Mouse (Mus musculus): Measurements from ENCODE around the gene Rapgef5. TPM values are rescaled to one million over a fixed set of nuclear protein-coding genes. Genes with fewer than 3 reads are reported as not detected.
"Not testable (repeated sequence)": the region's sequence is repeated elsewhere in the genome, so short reads cannot be mapped to it uniquely, and the experiment has no call there.

Gene Rapgef5
- polyA plus RNA-seq, 1 experiment: not detected

- TF ChIP-seq GATA1 (IDR thresholded peaks at IDR 0.05; ENCODE audit: low read length): no peak
Observed at GRCm38 (mm10) chr12:117776841-117777240, 260.6 kb downstream of the Rapgef5 start.

GRCm38 (mm10) chr12:117781360-117781759 lies 265.1 kb downstream of the Rapgef5 start:
- no peak for TF ChIP-seq GATA1 (IDR thresholded peaks at IDR 0.05; ENCODE audit: low read length)

- no peak for TF ChIP-seq GATA1 (IDR thresholded peaks at IDR 0.05; ENCODE audit: low read length)
Observed at GRCm38 (mm10) chr12:117783426-117783825, 267.1 kb downstream of the Rapgef5 start.

GRCm38 (mm10) chr12:117786621-117787020 lies 270.3 kb downstream of the Rapgef5 start:
- TF ChIP-seq GATA1 (IDR thresholded peaks at IDR 0.05; ENCODE audit: low read length): no peak

GRCm38 (mm10) chr12:117788513-117789011 lies 272.3 kb downstream of the Rapgef5 start:
- TF ChIP-seq GATA1 (IDR thresholded peaks at IDR 0.05; ENCODE audit: low read length): no peak

- no peak for TF ChIP-seq GATA1 (IDR thresholded peaks at IDR 0.05; ENCODE audit: low read length)
Observed at GRCm38 (mm10) chr12:117789017-117789416, 272.7 kb downstream of the Rapgef5 start.

- no peak for TF ChIP-seq GATA1 (IDR thresholded peaks at IDR 0.05; ENCODE audit: low read length)
Observed at GRCm38 (mm10) chr12:117795303-117795702, 279.0 kb downstream of the Rapgef5 start.

GRCm38 (mm10) chr12:117803989-117804388 lies 287.7 kb downstream of the Rapgef5 start, which contains the start of gene Cdca7l:
Gene Cdca7l (plus strand): TSS chr12:117804289.
- TF ChIP-seq GATA1 (IDR thresholded peaks at IDR 0.05; ENCODE audit: low read length): not testable (repeated sequence)

GRCm38 (mm10) chr12:117805576-117805975 lies 289.3 kb downstream of the Rapgef5 start:
- TF ChIP-seq GATA1 (IDR thresholded peaks at IDR 0.05; ENCODE audit: low read length): no peak

GRCm38 (mm10) chr12:117806007-117806451 lies 289.8 kb downstream of the Rapgef5 start:
- TF ChIP-seq GATA1 (IDR thresholded peaks at IDR 0.05; ENCODE audit: low read length): no peak

GRCm38 (mm10) chr12:117806470-117806869 lies 290.2 kb downstream of the Rapgef5 start:
- TF ChIP-seq GATA1 (IDR thresholded peaks at IDR 0.05; ENCODE audit: low read length): no peak

GRCm38 (mm10) chr12:117807637-117808036 lies 291.4 kb downstream of the Rapgef5 start:
- no peak for TF ChIP-seq GATA1 (IDR thresholded peaks at IDR 0.05; ENCODE audit: low read length)

GRCm38 (mm10) chr12:117808355-117809326 lies 292.4 kb downstream of the Rapgef5 start:
- TF ChIP-seq GATA1 (IDR thresholded peaks at IDR 0.05; ENCODE audit: low read length): no peak
